Mouse (Mus musculus): ENCODE data around the gene Calcb.

The Calcb gene

GRCm38 (mm10) chr7:114753471-114753870 is 35.0 kb downstream of the Calcb start:
- no peak for DNase-seq (ENCODE audit: low spot score in 2 of 2)

GRCm38 (mm10) chr7:114754196-114754595 is 35.8 kb downstream of the Calcb start:
- DNase-seq (ENCODE audit: low spot score in 2 of 2), result no peak

- no peak for DNase-seq (ENCODE audit: low spot score in 2 of 2)
Measured at GRCm38 (mm10) chr7:114754626-114755025, 36.2 kb downstream of the Calcb start.

- no peak for DNase-seq (ENCODE audit: low spot score in 2 of 2)
Measured at GRCm38 (mm10) chr7:114762660-114763059, 44.2 kb downstream of the Calcb start.

- DNase-seq (ENCODE audit: low spot score in 2 of 2), result no peak
Measured at GRCm38 (mm10) chr7:114765273-114765672, 46.8 kb downstream of the Calcb start.

- no peak for DNase-seq (ENCODE audit: low spot score in 2 of 2)
Measured at GRCm38 (mm10) chr7:114766523-114766922, 48.1 kb downstream of the Calcb start.

GRCm38 (mm10) chr7:114768516-114768915 is 50.1 kb downstream of the Calcb start:
- no peak for DNase-seq (ENCODE audit: low spot score in 2 of 2)

GRCm38 (mm10) chr7:114769041-114769440 is 50.6 kb downstream of the Calcb start:
- no peak for DNase-seq (ENCODE audit: low spot score in 2 of 2)

- DNase-seq (ENCODE audit: low spot score in 2 of 2), result no peak
Measured at GRCm38 (mm10) chr7:114770586-114770985, 52.1 kb downstream of the Calcb start.

- no peak for DNase-seq (ENCODE audit: low spot score in 2 of 2)
Measured at GRCm38 (mm10) chr7:114771801-114772200, 53.4 kb downstream of the Calcb start.

All from spleen, postnatal 4 days (tissue).